Mouse (Mus musculus): Measurements from ENCODE around the gene Trip6. TPM values are rescaled to one million over a fixed set of nuclear protein-coding genes. Genes with fewer than 3 reads are reported as not detected.
A peak's percentile ranks its signal among the peaks of the same experiment; 100 is the strongest.

Gene Trip6
- total and polyA plus RNA-seq, 2 experiments from 2014 or later = 10.9 to 17.5 TPM

DNA sequence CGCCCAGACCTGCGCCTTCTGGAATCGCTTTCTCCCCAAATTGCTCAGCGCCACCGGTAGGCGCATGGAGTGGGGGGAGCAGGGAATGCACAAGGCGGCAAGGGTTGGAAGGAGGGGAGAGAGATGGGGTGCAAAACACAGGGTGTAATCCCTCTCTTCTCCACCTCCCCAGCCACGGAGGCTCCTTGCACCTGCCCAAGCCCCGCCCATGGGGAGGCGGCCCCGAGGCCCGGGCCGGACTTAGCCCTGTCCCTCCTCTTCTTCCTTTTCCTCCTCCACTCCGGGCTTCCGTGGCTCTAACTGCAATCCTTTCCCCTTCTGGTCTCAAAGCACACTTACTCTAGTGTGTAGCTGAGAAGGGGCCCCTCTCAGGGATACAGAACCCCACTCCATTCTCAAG lies 20.9 kb downstream of the Trip6 start:
- TF ChIP-seq CTCF (IDR thresholded peaks at IDR 0.05) = peak; percentile 38
- peak; percentile 11; the same call in 1 of the 2 replicates for ATAC-seq (ENCODE audit: low FRiP score)
- H3K4me1 ChIP-seq (ENCODE audit: insufficient read depth, low read length) = peaks cover 9% of the 10 kb centered on the region

GRCm38 (mm10) chr5:137291381-137291926 lies 22.8 kb downstream of the Trip6 start:
- Histone ChIP-seq H3K4me2 (ENCODE audit: low read depth, low read length, poor library complexity, severe bottlenecking) (no peak overlapping the region), H3K4me3 (ENCODE audit: low read depth, low read length) (no peak overlapping the region), H3K36me3 (ENCODE audit: insufficient read depth, low read length) (peaks cover 9% of the 10 kb centered on the region), H3K27me3 (ENCODE audit: insufficient read depth, low read length) (peaks cover 3% of the 10 kb centered on the region; the same call in 1 of the 2 replicates), H3K9me3 (ENCODE audit: low read length) (no peaks in the 10 kb centered on the region), H3K9ac (replicated peaks; ENCODE audit: low read length, poor library complexity, severe bottlenecking) (no peak overlapping the region), H3K4me1 (ENCODE audit: insufficient read depth, low read length) (peaks cover 9% of the 10 kb centered on the region), H3K27ac (ENCODE audit: low read depth, low read length) (no peak overlapping the region)
- ATAC-seq (ENCODE audit: low FRiP score) (no peak), DNase-seq (ENCODE audit: low spot score) (no peak)
- WGBS = 77% methylated on average over 15 of the region's 15 CpGs
- TF ChIP-seq CTCF (IDR thresholded peaks at IDR 0.05) = no peak

More for the DNA sequence above, 20.9 kb downstream of the Trip6 start:
- Histone ChIP-seq H3K27ac (ENCODE audit: low read depth, low read length) (peak overlapping the region; percentile 84), H3K36me3 (ENCODE audit: insufficient read depth, low read length) (peaks cover 27% of the 10 kb centered on the region), H3K9me3 (ENCODE audit: low read length) (no peaks in the 10 kb centered on the region), H3K9ac (replicated peaks; ENCODE audit: low read length, poor library complexity, severe bottlenecking) (peak overlapping the region; percentile 63), H3K4me3 (ENCODE audit: low read depth, low read length) (peak overlapping the region; percentile 42), H3K27me3 (ENCODE audit: insufficient read depth, low read length) (0 out of 2 replicates have a peak, but pooled peaks cover 3% of the 10 kb centered on the region), H3K4me2 (ENCODE audit: low read depth, low read length, poor library complexity, severe bottlenecking) (peak overlapping the region; percentile 96)
- 0% methylated on average over 14 of the region's 15 CpGs for WGBS
- peak; percentile 36 for DNase-seq (ENCODE audit: low spot score)

- H3K9ac ChIP-seq (replicated peaks; ENCODE audit: low read length, poor library complexity, severe bottlenecking) = no peak overlapping the region
- H3K9me3 ChIP-seq (ENCODE audit: low read length) = no peaks in the 10 kb centered on the region
- peaks cover 1% of the 10 kb centered on the region for H3K36me3 ChIP-seq (ENCODE audit: insufficient read depth, low read length)
- no peak for DNase-seq (ENCODE audit: low spot score)
- H3K27me3 ChIP-seq (ENCODE audit: insufficient read depth, low read length) = peaks cover 3% of the 10 kb centered on the region; the same call in 1 of the 2 replicates
- WGBS = 25% methylated on average over 15 of the region's 15 CpGs
- no peak overlapping the region for H3K4me3 ChIP-seq (ENCODE audit: low read depth, low read length)
- no peak overlapping the region for H3K27ac ChIP-seq (ENCODE audit: low read depth, low read length)
- peak overlapping the region; percentile 20; the same call in 1 of the 2 replicates for H3K4me2 ChIP-seq (ENCODE audit: low read depth, low read length, poor library complexity, severe bottlenecking)
- H3K4me1 ChIP-seq (ENCODE audit: insufficient read depth, low read length) = peaks cover 9% of the 10 kb centered on the region
- ATAC-seq (ENCODE audit: low FRiP score) = no peak
- peak; percentile 61 for TF ChIP-seq CTCF (IDR thresholded peaks at IDR 0.05)
Measured at GRCm38 (mm10) chr5:137290677-137291076, 23.5 kb downstream of the Trip6 start.

DNA sequence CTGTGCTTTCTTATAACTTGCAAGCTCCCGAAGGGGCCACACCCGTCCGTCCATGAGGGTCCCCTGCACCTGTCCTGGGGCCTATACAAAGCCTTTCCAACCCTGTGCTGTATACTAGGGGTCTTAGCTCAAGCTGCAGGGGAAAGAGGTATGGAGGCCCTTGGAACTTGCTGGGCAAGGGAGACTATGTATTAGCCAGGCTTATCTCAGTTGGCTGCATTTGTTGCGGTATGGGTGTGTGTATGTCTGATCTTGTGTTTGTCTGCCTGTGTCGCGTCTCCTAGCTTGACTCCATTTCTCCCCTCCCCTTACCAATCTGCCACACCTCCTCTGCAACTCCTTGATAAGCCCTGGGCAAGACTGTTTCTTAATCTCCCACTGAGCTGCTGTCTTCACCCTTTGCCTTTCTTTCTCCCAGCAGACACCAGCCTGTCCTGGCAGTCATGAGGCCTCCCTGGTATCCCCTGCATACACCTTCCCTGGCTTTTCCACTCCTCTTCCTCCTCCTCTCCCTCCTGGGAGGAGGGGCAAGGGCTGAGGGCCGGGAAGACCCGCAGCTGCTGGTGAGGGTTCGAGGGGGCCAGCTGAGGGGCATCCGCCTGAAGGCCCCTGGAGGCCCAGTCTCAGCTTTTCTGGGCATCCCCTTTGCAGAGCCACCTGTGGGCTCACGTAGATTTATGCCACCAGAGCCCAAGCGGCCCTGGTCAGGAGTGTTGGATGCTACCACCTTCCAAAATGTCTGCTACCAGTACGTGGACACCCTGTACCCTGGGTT lies 24.4 kb downstream of the Trip6 start:
- ATAC-seq (ENCODE audit: low FRiP score) (no peak), DNase-seq (ENCODE audit: low spot score) (no peak)
- 54% methylated on average over 13 of the region's 13 CpGs for WGBS
- peak overlapping the region; percentile 65 for H3K4me3 ChIP-seq (ENCODE audit: low read depth, low read length)
- H3K36me3 ChIP-seq (ENCODE audit: insufficient read depth, low read length) = no peaks in the 10 kb centered on the region
- no peak overlapping the region for H3K27ac ChIP-seq (ENCODE audit: low read depth, low read length)
- no peaks in the 10 kb centered on the region for H3K9me3 ChIP-seq (ENCODE audit: low read length)
- peak overlapping the region; percentile 62 for H3K9ac ChIP-seq (replicated peaks; ENCODE audit: low read length, poor library complexity, severe bottlenecking)
- H3K4me1 ChIP-seq (ENCODE audit: insufficient read depth, low read length) = peaks cover 4% of the 10 kb centered on the region
- no peak for TF ChIP-seq CTCF (IDR thresholded peaks at IDR 0.05)
- peak overlapping the region; percentile 92 for H3K4me2 ChIP-seq (ENCODE audit: low read depth, low read length, poor library complexity, severe bottlenecking)
- H3K27me3 ChIP-seq (ENCODE audit: insufficient read depth, low read length) = peaks cover 3% of the 10 kb centered on the region; the same call in 1 of the 2 replicates

DNA sequence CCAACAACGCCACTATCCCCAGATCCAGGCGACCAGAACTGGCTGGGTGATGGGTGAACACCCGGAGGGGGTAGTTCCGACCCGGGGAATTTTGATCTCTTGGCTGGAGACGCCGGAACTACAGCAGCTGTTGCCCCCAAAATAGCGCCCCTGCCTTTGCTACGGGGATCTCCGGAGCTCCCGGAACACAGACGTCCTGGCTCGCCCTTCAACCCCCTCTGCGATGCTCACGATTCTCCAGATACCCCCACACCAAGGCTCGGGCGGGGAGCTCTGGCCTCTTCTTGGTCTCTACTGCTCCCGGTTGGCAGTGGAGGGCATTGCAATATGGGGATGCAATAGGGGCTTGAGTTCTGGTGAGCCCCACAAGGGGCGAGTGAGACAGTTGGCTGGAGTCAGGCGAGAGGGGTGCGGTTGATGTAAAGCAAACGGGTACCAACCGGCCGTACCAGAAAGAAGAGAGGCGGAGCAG lies 25.2 kb downstream of the Trip6 start:
- peak; percentile 77 for TF ChIP-seq CTCF (IDR thresholded peaks at IDR 0.05)
- ATAC-seq (ENCODE audit: low FRiP score) (0 out of 2 replicates have a peak, but pooled peaks have one; percentile 33), DNase-seq (ENCODE audit: low spot score) (peak; percentile 80)
- Histone ChIP-seq H3K4me3 (ENCODE audit: low read depth, low read length) (peak overlapping the region; percentile 65), H3K4me1 (ENCODE audit: insufficient read depth, low read length) (peaks cover 3% of the 10 kb centered on the region), H3K27me3 (ENCODE audit: insufficient read depth, low read length) (peaks cover 3% of the 10 kb centered on the region; the same call in 1 of the 2 replicates), H3K27ac (ENCODE audit: low read depth, low read length) (peak overlapping the region; percentile 82; the same call in 1 of the 2 replicates), H3K9ac (replicated peaks; ENCODE audit: low read length, poor library complexity, severe bottlenecking) (peak overlapping the region; percentile 62), H3K4me2 (ENCODE audit: low read depth, low read length, poor library complexity, severe bottlenecking) (peak overlapping the region; percentile 92), H3K36me3 (ENCODE audit: insufficient read depth, low read length) (no peaks in the 10 kb centered on the region), H3K9me3 (ENCODE audit: low read length) (no peaks in the 10 kb centered on the region)
- 3% methylated on average over 24 of the region's 25 CpGs for WGBS

Data from midbrain, postnatal 0 days (tissue).